Mouse (Mus musculus) liver, embryonic 14.5 days (tissue): ENCODE measurements around the gene Odf3l2. TPM values are rescaled to one million over a fixed set of nuclear protein-coding genes. Genes with fewer than 3 reads are reported as not detected.

Source experiments
- ATAC-seq: fragments of 200-750 bp; cut with Nextera tagmentation; 2 replicates; pipeline ENCODE4 v1.8.0; 2017; ENCODE audit warnings: moderate number of reproducible peaks, mild to moderate bottlenecking, moderate library complexity; ENCODE audit not compliant: insufficient read depth
- DNase-seq, 3 experiments: peaks; one replicate each; pipeline ENCODE4 v3.0.0-alpha.2; 2012 to 2013; ENCODE audit warnings: low read depth in 3 of 3, low spot score in 3 of 3
- H3K27ac ChIP-seq: fragments of 300-500 bp; sonication (generic); 2 replicates; pipeline ENCODE4 v1.5.1; 2014; ENCODE audit warnings: moderate library complexity, mild to moderate bottlenecking, control low read depth, inconsistent platforms
- H3K27me3 ChIP-seq: fragments of 300-500 bp; sonication (generic); 2 replicates; pipeline ENCODE4 v1.6.1; 2014; ENCODE audit warnings: mild to moderate bottlenecking, low read length, moderate library complexity; ENCODE audit not compliant: control insufficient read depth, insufficient read depth
- H3K36me3 ChIP-seq: fragments of 300-500 bp; sonication (generic); replicated peaks from 2 replicates; pipeline ENCODE4 v1.6.1; 2014; ENCODE audit warnings: low read depth; ENCODE audit not compliant: control insufficient read depth, insufficient read depth
- H3K4me1 ChIP-seq, 2 experiments: fragments of 200-500 bp in 1 of 2; fragments of 300-500 bp in 1 of 2; sonication (generic) in 1 of 2; replicated peaks; 2 replicates each; pipeline ENCODE4 v1.6.1; 2012 to 2014; ENCODE audit warnings: antibody characterized with exemption in 1 of 2, inconsistent platforms in 1 of 2, low read length in 1 of 2; ENCODE audit not compliant: control insufficient read depth in 2 of 2, insufficient read depth in 2 of 2
- H3K4me2 ChIP-seq: fragments of 300-500 bp; sonication (generic); 2 replicates; pipeline ENCODE4 v1.6.1; 2014; ENCODE audit warnings: low read depth, mild to moderate bottlenecking, control low read depth, moderate library complexity
- H3K4me3 ChIP-seq, 2 experiments: fragments of 200-500 bp in 1 of 2; fragments of 300-500 bp in 1 of 2; sonication (generic) in 1 of 2; 2 replicates each; pipeline ENCODE4 v1.5.1; 2012 to 2014; ENCODE audit warnings: low read depth in 2 of 2, low read length in 2 of 2, mild to moderate bottlenecking in 2 of 2, control low read depth in 1 of 2, inconsistent platforms in 1 of 2, moderate library complexity in 1 of 2; ENCODE audit not compliant: insufficient read depth in 1 of 2
- H3K9ac ChIP-seq: fragments of 300-500 bp; sonication (generic); replicated peaks from 2 replicates; pipeline ENCODE4 v1.6.1; 2014; ENCODE audit warnings: mild to moderate bottlenecking, control low read depth, moderate library complexity
- H3K9me3 ChIP-seq: fragments of 300-500 bp; sonication (generic); 2 replicates; pipeline ENCODE4 v1.6.1; 2016; ENCODE audit warnings: low read length, mixed read lengths; ENCODE audit not compliant: control insufficient read depth
- CTCF ChIP-seq: IDR thresholded peaks from 2 replicates; pipeline ENCODE4 v1.5.1; 2016; ENCODE audit warnings: antibody characterized with exemption, low read depth, control low read depth
- EP300 ChIP-seq: IDR thresholded peaks from 2 replicates; pipeline ENCODE4 v1.6.1; 2016; ENCODE audit warnings: antibody characterized with exemption, low read depth
- WGBS: fragments of 180-500 bp; shearing (Covaris S2); extraction: QIAGEN DNeasy Blood & Tissue Kit; methylation state at CpG from one replicate; pipeline ENCODE4 v1.1.7; 2014; ENCODE audit not compliant: insufficient replicate concordance; 5-methylcytosine and 5-hydroxymethylcytosine counted together
- polyA plus RNA-seq, 2 experiments: library from polyadenylated mRNA; depleted of rRNA in 1 of 2; stranded (reverse) in 1 of 2; unstranded in 1 of 2; fragments of >200 nt; fragmentation: Nextera tagmentation in 1 of 2; extraction: Ambion mirVana in 1 of 2; gene quantifications; 2 replicates each; pipeline versions ENCODE4 v1.2.1 to v1.2.3; 2012 to 2014

Odf3l2 gene
- polyA plus RNA-seq, 2 experiments, result not detected

DNA sequence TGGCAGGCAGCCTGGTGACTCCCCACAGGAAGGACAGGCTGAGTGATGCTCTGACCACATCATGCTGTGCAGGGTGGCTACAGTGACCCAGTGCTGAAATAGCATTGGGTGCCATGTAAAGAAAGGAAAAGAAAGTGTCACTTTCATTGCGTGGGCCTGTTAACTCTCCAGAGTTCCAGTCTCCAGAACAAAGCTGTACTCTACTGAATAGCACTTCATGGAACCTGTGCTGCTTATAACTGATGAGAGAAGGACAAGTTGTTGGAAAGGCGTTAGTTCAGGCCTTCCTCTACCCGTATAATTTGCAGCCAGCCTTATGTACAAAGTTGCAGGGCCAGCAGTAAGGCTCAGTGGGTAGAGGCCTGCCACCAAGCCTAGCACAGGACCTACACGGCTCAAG is 43.2 kb upstream of the Odf3l2 start, which contains the start of gene Gzmm:
TSS of gene Gzmm (plus strand) at position 301 of the 400 bp plus-strand sequence.
- Histone ChIP-seq H3K27me3 (no peaks in the 10 kb centered on the region), H3K9ac (no peak within 1 kb of the TSS), H3K4me2 (no peak within 1 kb of the TSS), H3K4me1 (peaks cover 8 to 9% of the 10 kb centered on the region in 2 experiments), H3K36me3 (peaks cover 44% of the 10 kb centered on the region), H3K9me3 (no peaks in the 10 kb centered on the region; the same call in 1 of the 2 replicates), H3K4me3 (no peak within 1 kb of the TSS), H3K27ac (no peak within 1 kb of the TSS)
- DNase-seq (no peak), ATAC-seq (no peak)
- TF ChIP-seq EP300 (no peak), CTCF (no peak)
- 69% methylated on average over 4 of the region's 4 CpGs for WGBS

- H3K4me3 ChIP-seq, result no peak overlapping the region
- peaks cover 16 to 17% of the 10 kb centered on the region in 2 experiments for H3K4me1 ChIP-seq
- TF ChIP-seq EP300 (no peak), CTCF (no peak)
- WGBS, result 86% methylated on average over 6 of the region's 6 CpGs
- H3K36me3 ChIP-seq, result peaks cover 44% of the 10 kb centered on the region
- H3K9ac ChIP-seq, result no peak overlapping the region
- ATAC-seq (no peak), DNase-seq (no peak)
- no peaks in the 10 kb centered on the region; the same call in 1 of the 2 replicates for H3K9me3 ChIP-seq
- H3K27me3 ChIP-seq, result no peaks in the 10 kb centered on the region
- H3K4me2 ChIP-seq, result no peak overlapping the region
- no peak overlapping the region for H3K27ac ChIP-seq
Observed at GRCm38 (mm10) chr10:79687513-79687912, 42.0 kb upstream of the Odf3l2 start.

DNA sequence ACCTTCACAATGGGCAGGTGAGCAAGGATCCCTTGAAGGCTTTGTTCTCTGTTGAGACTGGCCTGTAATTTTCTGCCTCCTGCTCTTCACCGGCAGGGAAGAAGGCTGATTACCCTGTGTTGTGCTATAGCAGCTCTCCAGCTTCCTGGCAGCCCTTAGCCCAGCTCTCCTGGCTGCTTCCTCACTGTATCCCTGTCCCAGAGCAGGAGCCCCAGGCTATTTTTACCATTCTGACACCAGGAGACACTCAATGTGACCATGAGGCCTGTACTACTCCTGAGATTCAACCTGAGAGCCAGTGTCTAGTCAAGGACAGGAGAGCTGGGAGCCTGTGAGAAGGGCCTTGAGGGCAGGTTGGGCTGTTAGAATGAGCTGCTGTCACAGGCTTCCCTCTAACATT is 41.2 kb upstream of the Odf3l2 start:
- Histone ChIP-seq H3K9ac (no peak overlapping the region), H3K4me2 (no peak overlapping the region), H3K27ac (no peak overlapping the region), H3K27me3 (no peaks in the 10 kb centered on the region), H3K4me1 (peaks cover 16 to 17% of the 10 kb centered on the region in 2 experiments), H3K9me3 (no peaks in the 10 kb centered on the region), H3K36me3 (peaks cover 44% of the 10 kb centered on the region), H3K4me3 (no peak overlapping the region)
- DNase-seq (no peak), ATAC-seq (no peak)
- TF ChIP-seq EP300 (no peak), CTCF (no peak)
- WGBS, result 100% methylated on average over 1 of the region's 1 CpGs

GRCm38 (mm10) chr10:79686219-79686618 is 40.7 kb upstream of the Odf3l2 start:
- 86% methylated on average over 2 of the region's 2 CpGs for WGBS
- H3K27me3 ChIP-seq, result no peaks in the 10 kb centered on the region
- H3K9me3 ChIP-seq, result no peaks in the 10 kb centered on the region
- TF ChIP-seq EP300 (no peak), CTCF (no peak)
- peaks cover 16 to 19% of the 10 kb centered on the region in 2 experiments for H3K4me1 ChIP-seq
- no peak overlapping the region for H3K27ac ChIP-seq
- H3K36me3 ChIP-seq, result peaks cover 44% of the 10 kb centered on the region
- ATAC-seq, result no peak
- no peak overlapping the region for H3K4me2 ChIP-seq
- H3K9ac ChIP-seq, result no peak overlapping the region
- no peak for DNase-seq
- H3K4me3 ChIP-seq, result no peak overlapping the region

GRCm38 (mm10) chr10:79684770-79685600 is 39.4 kb upstream of the Odf3l2 start:
- Histone ChIP-seq H3K4me1 (peaks cover 27 to 29% of the 10 kb centered on the region in 2 experiments), H3K27ac (no peak overlapping the region), H3K36me3 (peaks cover 44% of the 10 kb centered on the region), H3K4me2 (peak overlapping the region; percentile 91; the same call in 1 of the 2 replicates), H3K4me3 (no peak overlapping the region), H3K27me3 (no peaks in the 10 kb centered on the region), H3K9ac (no peak overlapping the region; the same call in 1 of the 2 replicates), H3K9me3 (no peaks in the 10 kb centered on the region)
- DNase-seq (no peak), ATAC-seq (no peak)
- 87% methylated on average over 25 of the region's 25 CpGs for WGBS
- TF ChIP-seq EP300, result no peak
- TF ChIP-seq CTCF, result no peak
